Mouse (Mus musculus) testis, adult 2 months (tissue): ENCODE results near the gene Flt3.

Source experiments
- CTCF ChIP-seq: fragments of 200-500 bp; IDR thresholded peaks from 2 replicates; pipeline ENCODE4 v1.5.1; 2012; ENCODE audit warnings: low read depth, mild to moderate bottlenecking, inconsistent platforms, low read length, moderate library complexity; ENCODE audit not compliant: control insufficient read depth, insufficient read depth, insufficient replicate concordance
- POLR2A ChIP-seq: fragments of 200-500 bp; IDR thresholded peaks from 2 replicates; pipeline ENCODE4 v1.6.1; 2012; ENCODE audit warnings: low read depth, mild to moderate bottlenecking, inconsistent platforms, low read length, moderate library complexity; ENCODE audit not compliant: control insufficient read depth

DNA sequence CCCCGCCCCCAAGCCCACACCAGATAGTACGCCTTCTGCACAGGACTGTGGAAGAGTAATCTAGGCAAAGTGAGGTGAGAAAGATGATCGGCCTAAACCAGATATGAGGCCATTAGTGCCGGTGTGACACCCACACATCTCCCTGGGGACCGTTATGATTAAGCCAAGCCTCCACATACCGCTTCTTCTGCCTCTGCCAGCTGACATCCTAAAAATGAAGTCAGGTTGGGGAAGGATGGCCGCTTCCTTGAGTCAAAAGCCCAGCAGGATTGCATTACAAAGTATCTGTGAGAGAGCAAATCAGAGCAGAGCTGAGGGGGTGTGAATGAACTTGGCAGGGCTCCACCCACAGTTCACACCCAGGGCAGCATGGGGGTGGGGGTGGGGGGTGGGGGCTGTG lies 67.6 kb downstream of the Flt3 start:
- no peak for TF ChIP-seq POLR2A
- TF ChIP-seq CTCF = no peak
